Mouse (Mus musculus): ENCODE data around the gene Ak1. TPM values are rescaled to one million over a fixed set of nuclear protein-coding genes. Genes with fewer than 3 reads are reported as not detected.

Gene Ak1
- polyA plus RNA-seq, 1 experiment from 2014 or later: 35.7 TPM

- Histone ChIP-seq H3K27ac (peak overlapping the region; percentile 89), H3K4me3 (peak overlapping the region; percentile 69), H3K4me1 (peaks cover 30% of the 10 kb centered on the region), H3K36me3 (peaks cover 15% of the 10 kb centered on the region), H3K27me3 (ENCODE audit: low read depth, poor library complexity, severe bottlenecking) (peaks cover 5% of the 10 kb centered on the region; the same call in 1 of the 2 replicates), H3K9me3 (replicated peaks) (no peaks in the 10 kb centered on the region)
- WGBS: 21% methylated on average over 9 of the region's 9 CpGs
- DNase-seq (ENCODE audit: low spot score): no peak
These were observed 33.7 kb upstream of the Ak1 start for GRCm38 (mm10) chr2:32587731-32588321.

GRCm38 (mm10) chr2:32589213-32589795 is 32.3 kb upstream of the Ak1 start:
- H3K36me3 ChIP-seq: peaks cover 21% of the 10 kb centered on the region
- H3K4me3 ChIP-seq: no peak overlapping the region
- no peaks in the 10 kb centered on the region for H3K9me3 ChIP-seq (replicated peaks)
- WGBS: 84% methylated on average over 11 of the region's 11 CpGs
- no peaks in the 10 kb centered on the region for H3K27me3 ChIP-seq (ENCODE audit: low read depth, poor library complexity, severe bottlenecking)
- no peak for DNase-seq (ENCODE audit: low spot score)
- H3K27ac ChIP-seq: no peak overlapping the region
- H3K4me1 ChIP-seq: peaks cover 24% of the 10 kb centered on the region

GRCm38 (mm10) chr2:32590224-32590623 is 31.3 kb upstream of the Ak1 start:
- Histone ChIP-seq H3K36me3 (peaks cover 29% of the 10 kb centered on the region), H3K4me3 (no peak overlapping the region), H3K27me3 (ENCODE audit: low read depth, poor library complexity, severe bottlenecking) (no peaks in the 10 kb centered on the region), H3K4me1 (peaks cover 24% of the 10 kb centered on the region), H3K9me3 (replicated peaks) (no peaks in the 10 kb centered on the region), H3K27ac (peak overlapping the region; percentile 28; the same call in 1 of the 2 replicates)
- 88% methylated on average over 10 of the region's 10 CpGs for WGBS
- no peak for DNase-seq (ENCODE audit: low spot score)

GRCm38 (mm10) chr2:32591249-32591648 is 30.3 kb upstream of the Ak1 start:
- H3K4me1 ChIP-seq: peaks cover 24% of the 10 kb centered on the region
- H3K36me3 ChIP-seq: peaks cover 39% of the 10 kb centered on the region
- DNase-seq (ENCODE audit: low spot score): no peak
- no peaks in the 10 kb centered on the region for H3K27me3 ChIP-seq (ENCODE audit: low read depth, poor library complexity, severe bottlenecking)
- H3K9me3 ChIP-seq (replicated peaks): no peaks in the 10 kb centered on the region
- 77% methylated on average over 6 of the region's 6 CpGs for WGBS
- H3K4me3 ChIP-seq: no peak overlapping the region
- no peak overlapping the region for H3K27ac ChIP-seq

- peaks cover 42% of the 10 kb centered on the region for H3K36me3 ChIP-seq
- 93% methylated on average over 13 of the region's 13 CpGs for WGBS
These were observed 24.8 kb upstream of the Ak1 start for GRCm38 (mm10) chr2:32596725-32597124.

GRCm38 (mm10) chr2:32597248-32597647 is 24.3 kb upstream of the Ak1 start:
- peaks cover 42% of the 10 kb centered on the region for H3K36me3 ChIP-seq
- H3K4me1 ChIP-seq: peaks cover 13% of the 10 kb centered on the region
- 0 out of 2 replicates have a peak overlapping the region, but pooled peaks have one; percentile 46 for H3K27ac ChIP-seq
- H3K4me3 ChIP-seq: no peak overlapping the region
- 91% methylated on average over 5 of the region's 5 CpGs for WGBS
- DNase-seq (ENCODE audit: low spot score): no peak
- H3K9me3 ChIP-seq (replicated peaks): no peaks in the 10 kb centered on the region
- H3K27me3 ChIP-seq (ENCODE audit: low read depth, poor library complexity, severe bottlenecking): no peaks in the 10 kb centered on the region

More at GRCm38 (mm10) chr2:32596725-32597124, 24.8 kb upstream of the Ak1 start:
- no peaks in the 10 kb centered on the region for H3K9me3 ChIP-seq (replicated peaks)
- H3K4me3 ChIP-seq: no peak overlapping the region
- no peaks in the 10 kb centered on the region for H3K27me3 ChIP-seq (ENCODE audit: low read depth, poor library complexity, severe bottlenecking)
- no peak for DNase-seq (ENCODE audit: low spot score)
- H3K4me1 ChIP-seq: peaks cover 7% of the 10 kb centered on the region
- peak overlapping the region; percentile 46; the same call in 1 of the 2 replicates for H3K27ac ChIP-seq

- no peak for DNase-seq (ENCODE audit: low spot score)
- no peak overlapping the region for H3K4me3 ChIP-seq
- H3K27me3 ChIP-seq (ENCODE audit: low read depth, poor library complexity, severe bottlenecking): no peaks in the 10 kb centered on the region
- 0 out of 2 replicates have a peak overlapping the region, but pooled peaks have one; percentile 6 for H3K27ac ChIP-seq
- H3K9me3 ChIP-seq (replicated peaks): no peaks in the 10 kb centered on the region
- WGBS: 84% methylated on average over 5 of the region's 5 CpGs
- peaks cover 42% of the 10 kb centered on the region for H3K36me3 ChIP-seq
- peaks cover 17% of the 10 kb centered on the region for H3K4me1 ChIP-seq
These were observed 23.9 kb upstream of the Ak1 start for GRCm38 (mm10) chr2:32597699-32598098.

- peaks cover 17% of the 10 kb centered on the region for H3K4me1 ChIP-seq
- no peaks in the 10 kb centered on the region for H3K27me3 ChIP-seq (ENCODE audit: low read depth, poor library complexity, severe bottlenecking)
- H3K4me3 ChIP-seq: no peak overlapping the region
- WGBS: 96% methylated on average over 8 of the region's 8 CpGs
- H3K9me3 ChIP-seq (replicated peaks): no peaks in the 10 kb centered on the region
- H3K36me3 ChIP-seq: peaks cover 42% of the 10 kb centered on the region
- 0 out of 2 replicates have a peak overlapping the region, but pooled peaks have one; percentile 14 for H3K27ac ChIP-seq
- DNase-seq (ENCODE audit: low spot score): no peak
These were observed 23.1 kb upstream of the Ak1 start for GRCm38 (mm10) chr2:32598506-32598905.

GRCm38 (mm10) chr2:32599409-32599808 is 22.1 kb upstream of the Ak1 start, which contains the start of gene St6galnac6:
Gene St6galnac6, plus strand, starts transcription at chr2:32599709.
- Histone ChIP-seq H3K9me3 (replicated peaks) (no peaks in the 10 kb centered on the region), H3K4me3 (no peak within 1 kb of the TSS), H3K4me1 (peaks cover 17% of the 10 kb centered on the region), H3K27me3 (ENCODE audit: low read depth, poor library complexity, severe bottlenecking) (no peaks in the 10 kb centered on the region), H3K36me3 (peaks cover 35% of the 10 kb centered on the region), H3K27ac (peak within 1 kb of the TSS; percentile 14; the same call in 1 of the 2 replicates)
- 95% methylated on average over 3 of the region's 3 CpGs for WGBS
- DNase-seq (ENCODE audit: low spot score): no peak

GRCm38 (mm10) chr2:32601417-32602065 is 20.0 kb upstream of the Ak1 start:
- WGBS: 46% methylated on average over 8 of the region's 8 CpGs
- H3K4me3 ChIP-seq: no peak overlapping the region
- no peaks in the 10 kb centered on the region for H3K9me3 ChIP-seq (replicated peaks)
- no peaks in the 10 kb centered on the region for H3K27me3 ChIP-seq (ENCODE audit: low read depth, poor library complexity, severe bottlenecking)
- peaks cover 17% of the 10 kb centered on the region for H3K36me3 ChIP-seq
- peak; percentile 52 for DNase-seq (ENCODE audit: low spot score)
- peak overlapping the region; percentile 87 for H3K27ac ChIP-seq
- H3K4me1 ChIP-seq: peaks cover 19% of the 10 kb centered on the region

- Histone ChIP-seq H3K27me3 (ENCODE audit: low read depth, poor library complexity, severe bottlenecking) (no peaks in the 10 kb centered on the region), H3K36me3 (peaks cover 6% of the 10 kb centered on the region; the same call in 1 of the 2 replicates), H3K4me1 (peaks cover 30% of the 10 kb centered on the region), H3K27ac (peak overlapping the region; percentile 87), H3K9me3 (replicated peaks) (no peaks in the 10 kb centered on the region), H3K4me3 (peak overlapping the region; percentile 53)
- DNase-seq (ENCODE audit: low spot score): peak; percentile 97
- WGBS: under 1% methylated on average over 11 of the region's 11 CpGs
These were observed 18.9 kb upstream of the Ak1 start for GRCm38 (mm10) chr2:32602600-32603054.

GRCm38 (mm10) chr2:32604631-32605030 is 16.9 kb upstream of the Ak1 start:
- 51% methylated on average over 10 of the region's 10 CpGs for WGBS
- H3K4me1 ChIP-seq: peaks cover 48% of the 10 kb centered on the region
- H3K36me3 ChIP-seq: no peaks in the 10 kb centered on the region
- no peaks in the 10 kb centered on the region for H3K27me3 ChIP-seq (ENCODE audit: low read depth, poor library complexity, severe bottlenecking)
- H3K9me3 ChIP-seq (replicated peaks): no peaks in the 10 kb centered on the region
- H3K4me3 ChIP-seq: no peak overlapping the region
- H3K27ac ChIP-seq: no peak overlapping the region
- DNase-seq (ENCODE audit: low spot score): no peak
